Mouse (Mus musculus) kidney, adult 18-20 months (tissue): ENCODE results near the gene Xbp1.
A peak's percentile ranks its signal among the peaks of the same experiment; 100 is the strongest.
"Not testable (repeated sequence)": the region's sequence is repeated elsewhere in the genome, so short reads cannot be mapped to it uniquely, and the experiment has no call there.

Experiments
- DNase-seq: peaks from one replicate; pipeline ENCODE4 v3.0.0; 2021

Gene Xbp1

DNA sequence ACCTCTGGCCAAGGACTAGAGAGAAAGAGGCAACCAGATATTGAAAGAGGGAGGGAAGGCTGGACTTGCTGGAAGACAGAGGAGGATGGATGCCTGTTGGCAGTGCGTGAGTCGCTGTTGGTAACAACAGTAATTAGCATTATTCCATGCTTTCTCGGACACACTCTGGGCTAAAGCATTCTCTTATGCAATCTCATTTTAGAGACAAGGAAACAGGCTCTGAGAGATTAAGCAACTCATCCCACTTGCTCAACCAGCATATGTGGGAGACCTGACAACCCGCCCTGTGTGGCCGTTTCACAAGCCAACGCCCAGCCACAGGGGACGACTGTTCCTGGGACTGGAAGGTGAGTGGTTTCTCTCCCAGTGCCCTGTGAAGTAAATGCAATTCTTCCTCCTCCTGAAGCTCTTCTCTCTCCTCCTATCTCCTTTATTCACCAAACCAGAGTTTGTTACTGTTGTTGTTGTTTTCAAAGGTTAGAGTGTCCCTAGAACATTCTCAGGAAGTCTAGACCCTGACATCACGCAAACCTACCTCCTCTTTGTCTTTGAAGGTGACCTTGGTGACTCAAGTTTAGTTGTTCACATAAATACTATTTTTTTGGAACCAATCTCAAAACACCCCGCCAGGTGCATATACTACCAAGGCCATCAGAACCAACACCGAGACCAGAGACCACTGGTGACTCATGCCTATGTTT, 18.0 kb upstream of the Xbp1 start:
- DNase-seq = no peak

DNA sequence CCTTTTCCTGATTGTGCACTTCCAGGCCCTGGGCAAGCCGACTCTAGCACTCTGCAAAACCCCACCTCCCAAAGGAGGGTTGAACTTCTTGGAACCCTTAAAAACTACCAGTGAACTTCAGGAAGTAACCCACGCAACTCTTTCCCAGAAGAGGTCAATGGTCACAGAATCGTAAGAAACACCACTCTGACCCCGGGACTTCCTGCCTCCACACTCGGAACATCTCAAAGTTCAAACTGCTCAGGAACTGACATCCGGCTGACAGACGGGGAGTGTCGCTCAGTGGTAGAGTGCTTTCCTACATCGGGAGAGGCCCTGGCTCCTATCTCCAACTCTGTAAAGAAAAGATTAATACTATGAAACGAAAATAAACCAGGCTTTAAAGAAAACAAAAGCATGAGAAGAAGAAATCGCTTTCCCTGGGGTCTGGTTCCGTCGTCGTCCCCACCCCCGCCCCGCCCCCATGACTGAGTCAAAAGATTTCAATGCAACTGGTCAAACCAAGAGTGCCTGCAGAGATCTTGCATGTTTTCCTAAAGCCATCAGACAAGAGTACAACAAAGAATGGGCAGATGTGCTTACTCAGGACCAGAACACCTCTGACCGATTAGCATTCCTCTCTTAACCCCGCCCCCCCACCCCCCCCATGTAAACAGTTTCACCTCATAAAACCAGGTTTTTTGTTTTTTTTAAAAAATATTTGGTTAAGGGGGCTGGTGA, 14.4 kb upstream of the Xbp1 start:
- DNase-seq = peak; percentile 66

DNA sequence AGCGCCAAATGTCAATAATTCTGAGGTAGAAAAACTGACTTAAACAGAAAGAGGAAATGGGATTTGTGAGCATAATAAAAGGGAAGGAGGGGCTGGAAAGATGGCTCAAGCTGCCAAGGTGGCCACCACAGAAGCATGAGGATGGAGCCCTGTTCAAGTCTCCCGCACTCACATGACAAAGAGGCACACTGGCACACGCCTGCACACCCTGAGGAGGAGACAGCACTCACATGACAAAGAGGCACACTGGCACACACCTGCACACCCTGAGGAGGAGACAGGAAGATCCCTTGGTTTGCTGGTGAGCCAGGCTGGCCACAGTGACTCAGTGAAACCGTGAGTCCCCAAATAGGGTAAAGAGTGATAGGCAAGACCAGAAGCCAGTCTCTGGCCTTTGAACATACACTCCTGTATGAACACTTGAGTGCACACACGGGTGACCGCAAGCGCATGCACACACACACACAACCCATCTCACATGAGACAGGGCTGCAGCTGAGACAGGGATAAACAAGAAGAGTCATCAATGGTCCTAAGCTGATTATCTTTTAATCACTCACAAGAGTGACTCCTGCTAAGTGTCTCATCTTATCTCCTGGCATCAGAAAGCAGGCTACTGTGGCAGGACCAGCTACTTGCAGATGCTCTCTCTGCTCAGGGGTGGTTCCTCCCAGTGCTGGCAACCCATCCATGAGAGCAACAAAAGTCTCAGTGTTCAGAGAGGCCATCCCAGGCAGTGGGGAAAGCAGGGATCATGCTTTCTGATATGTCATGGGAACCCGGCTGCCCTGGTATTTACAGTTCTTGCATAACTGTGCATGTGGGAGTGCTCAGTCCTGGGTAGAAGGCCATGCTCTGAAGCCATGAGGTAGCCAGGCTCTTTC, 11.0 kb upstream of the Xbp1 start:
- DNase-seq = no peak

DNA sequence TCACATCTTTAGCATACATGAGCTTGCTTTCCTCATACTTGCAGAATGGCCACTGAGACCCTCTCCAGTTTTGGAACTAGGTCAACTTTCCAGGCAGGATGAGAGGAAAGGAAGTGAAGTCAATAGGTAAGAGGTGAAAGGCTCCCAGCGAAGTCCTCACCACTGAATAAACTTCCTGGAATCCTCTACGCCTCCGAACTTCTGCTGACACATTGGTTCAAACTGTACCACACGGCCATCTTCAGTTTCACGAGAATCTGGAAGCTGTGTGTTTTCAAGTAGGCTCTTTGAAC, 10.4 kb upstream of the Xbp1 start:
- DNase-seq = no peak

DNA sequence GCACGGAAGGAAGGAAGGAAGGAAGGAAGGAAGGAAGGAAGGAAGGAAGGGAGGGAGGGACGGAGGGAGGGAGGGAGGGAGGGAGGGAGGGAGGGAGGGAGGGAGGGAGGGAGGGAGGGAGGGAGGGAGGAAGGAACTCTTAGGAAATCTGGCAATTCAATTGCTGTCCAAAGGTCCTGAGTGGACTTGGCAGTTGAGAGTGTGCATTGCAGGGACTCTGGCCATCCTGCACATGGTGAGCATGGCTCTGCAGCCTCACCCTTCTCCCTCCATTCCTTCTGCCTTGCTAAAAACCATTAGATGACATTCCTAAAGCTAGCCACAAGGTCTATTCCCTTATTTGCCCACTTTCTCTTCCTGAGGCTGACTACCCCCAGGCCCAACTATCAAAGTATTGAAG, 9.8 kb upstream of the Xbp1 start:
- DNase-seq = not testable (repeated sequence)

DNA sequence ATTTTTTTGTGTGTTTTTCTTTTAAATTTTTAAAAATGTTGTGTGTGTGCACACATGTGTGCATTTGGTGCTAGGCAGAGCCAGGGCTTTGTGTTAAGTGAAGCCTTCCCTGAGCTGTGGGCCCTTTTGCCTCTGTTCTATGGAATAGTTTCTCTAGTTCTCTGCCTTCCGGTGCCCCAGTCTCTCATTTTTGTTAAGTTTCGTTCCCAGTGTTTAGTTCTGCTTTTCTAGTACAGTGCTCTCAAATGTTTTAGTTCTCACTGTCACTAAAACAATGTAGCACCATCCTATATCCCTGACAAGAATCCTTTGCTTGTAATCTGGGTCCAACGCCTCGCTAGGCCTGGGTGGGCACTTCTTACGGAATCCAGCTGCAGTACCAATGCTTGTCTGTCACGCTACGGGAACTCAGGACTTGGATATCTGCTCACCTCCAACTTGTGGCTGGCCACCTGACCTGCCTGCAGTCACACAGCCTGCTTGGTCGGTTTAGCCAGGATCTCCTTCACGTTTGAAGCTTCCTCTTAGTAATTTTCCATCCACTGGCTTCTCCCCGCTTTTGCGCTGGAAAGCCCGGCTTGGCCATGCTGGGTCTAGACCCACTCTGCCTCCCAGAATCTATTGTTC, 8.2 kb upstream of the Xbp1 start:
- no peak for DNase-seq

DNA sequence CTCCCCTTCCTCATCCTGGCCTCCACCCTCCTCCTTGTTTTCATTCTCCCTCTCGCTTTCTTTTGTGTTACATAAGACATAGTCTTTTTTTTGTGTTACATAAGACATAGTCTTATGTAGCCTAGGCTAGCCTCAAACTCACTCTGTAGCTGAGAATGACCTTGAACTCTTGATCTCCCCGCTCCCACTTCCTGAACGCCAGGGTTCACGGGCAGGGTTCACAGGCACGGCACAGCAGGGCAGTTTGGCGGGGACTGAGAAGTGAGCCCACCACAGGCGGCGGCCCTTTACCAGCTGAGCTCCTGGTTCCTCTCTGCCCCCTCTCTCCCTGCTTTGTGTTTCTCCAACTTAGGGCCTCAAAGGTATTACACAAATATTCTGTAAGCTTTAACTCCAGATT, 7.5 kb upstream of the Xbp1 start:
- no peak for DNase-seq

DNA sequence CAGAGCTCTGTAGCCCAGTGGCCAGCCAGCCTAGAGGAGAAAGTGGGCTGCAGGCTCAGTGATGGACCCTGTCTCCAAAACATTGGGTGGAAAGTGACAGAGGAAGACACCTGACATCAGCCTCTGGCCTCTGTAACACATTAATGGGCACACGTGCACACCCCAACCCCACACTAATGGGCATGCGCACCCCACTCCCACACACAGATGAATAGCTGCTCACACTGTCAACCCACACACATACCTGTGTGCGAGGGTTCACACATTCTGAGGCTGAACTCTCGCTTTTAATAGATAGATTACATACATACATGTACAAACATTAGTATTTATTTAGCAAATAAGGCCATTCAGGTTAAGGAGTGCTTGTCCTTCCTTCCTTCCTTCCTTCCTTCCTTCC, 6.4 kb upstream of the Xbp1 start:
- DNase-seq = no peak

DNA sequence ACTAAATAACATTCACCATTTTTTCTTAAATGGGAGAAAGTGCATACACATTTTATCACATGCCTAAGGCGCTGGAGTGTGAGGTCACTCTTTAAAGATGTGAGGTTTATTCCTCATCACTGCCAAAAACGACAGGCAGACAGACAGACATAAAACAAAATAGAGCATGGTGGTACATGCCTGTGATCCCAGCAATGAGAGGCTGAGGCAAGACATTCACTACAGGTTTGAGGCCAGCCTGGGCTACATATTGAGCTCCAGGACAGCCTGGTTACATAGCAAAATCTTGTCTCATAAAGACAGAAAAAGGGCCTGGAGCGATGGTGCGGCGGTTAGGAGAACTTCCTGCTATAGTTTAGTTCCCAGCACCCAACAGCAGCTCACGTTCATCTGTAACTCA, 5.3 kb upstream of the Xbp1 start:
- no peak for DNase-seq

DNA sequence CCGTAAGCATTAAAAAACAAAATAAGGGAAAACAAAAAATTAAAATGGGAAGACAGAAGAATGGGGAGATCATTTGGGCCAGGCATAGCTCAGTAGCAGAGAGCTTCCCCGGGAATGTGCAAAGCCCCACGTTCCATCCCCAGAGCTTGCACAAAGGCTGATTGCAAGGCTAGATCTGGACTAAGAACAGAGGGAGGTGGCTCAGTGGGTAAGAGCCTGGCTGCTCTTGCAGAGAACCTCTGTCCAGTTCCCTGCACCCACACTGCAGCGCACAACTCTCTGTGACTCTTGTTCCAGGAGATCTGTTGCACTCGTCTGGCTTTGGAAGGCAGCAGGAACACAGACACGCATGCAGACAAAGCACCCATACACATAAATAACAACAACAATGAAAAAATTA, 4.8 kb upstream of the Xbp1 start:
- no peak for DNase-seq

DNA sequence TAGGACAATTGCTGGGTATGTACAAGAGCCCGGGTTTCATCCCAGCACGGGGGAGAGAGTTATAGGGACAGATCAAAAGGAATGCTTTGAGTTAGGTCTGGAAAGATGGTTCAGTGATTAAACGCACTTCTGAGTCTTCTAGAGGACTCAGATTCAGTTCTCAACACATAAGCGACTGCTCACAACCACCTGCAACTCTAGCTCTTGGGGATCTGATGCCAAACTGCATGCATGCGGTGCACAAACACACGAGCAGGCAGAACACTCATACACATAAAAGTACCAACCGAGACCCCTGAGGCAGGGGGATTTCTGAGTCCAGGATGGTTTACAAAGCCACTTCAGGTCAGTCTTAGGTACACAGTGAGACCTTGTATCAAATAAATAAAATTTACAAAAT, 4.3 kb upstream of the Xbp1 start:
- DNase-seq = no peak

DNA sequence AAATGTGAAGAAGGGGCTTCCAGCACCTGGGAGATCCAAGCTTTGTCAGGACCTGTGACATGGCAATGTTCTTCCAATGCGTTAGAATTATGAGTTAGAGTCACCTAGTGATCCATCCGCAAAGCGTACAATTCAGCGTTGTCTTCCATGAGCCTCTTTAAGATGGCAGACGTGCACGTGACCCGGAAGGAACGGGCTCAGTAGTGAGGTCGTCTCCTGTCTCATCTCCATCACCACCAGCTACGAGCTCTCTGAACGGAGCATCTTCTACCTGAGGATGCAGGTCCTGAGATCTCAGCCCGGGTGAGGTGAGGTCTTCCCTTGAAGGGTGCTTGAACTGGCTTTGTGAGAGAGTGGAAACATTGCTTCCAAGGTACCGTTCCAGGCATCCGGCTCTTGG, 3.8 kb upstream of the Xbp1 start:
- DNase-seq = no peak

DNA sequence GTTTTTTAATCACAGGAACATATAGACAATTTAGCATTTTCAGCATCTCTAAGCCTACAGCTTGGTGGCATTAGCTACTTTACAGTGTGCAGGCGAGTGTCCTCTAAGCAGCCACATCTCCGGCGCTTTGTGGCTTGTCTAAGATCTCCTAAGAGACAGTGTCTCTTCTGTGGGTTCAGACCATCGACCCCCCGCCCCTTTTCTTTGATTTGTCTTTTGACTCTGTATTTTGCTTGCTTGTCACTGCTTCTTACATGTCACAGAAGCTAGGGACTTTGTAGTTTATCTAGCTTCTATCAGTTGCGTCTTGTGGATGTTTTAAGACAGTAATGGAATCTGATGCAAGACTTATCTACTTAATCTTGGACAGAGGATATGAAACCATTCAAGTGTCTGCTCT, 3.1 kb upstream of the Xbp1 start:
- DNase-seq = no peak

DNA sequence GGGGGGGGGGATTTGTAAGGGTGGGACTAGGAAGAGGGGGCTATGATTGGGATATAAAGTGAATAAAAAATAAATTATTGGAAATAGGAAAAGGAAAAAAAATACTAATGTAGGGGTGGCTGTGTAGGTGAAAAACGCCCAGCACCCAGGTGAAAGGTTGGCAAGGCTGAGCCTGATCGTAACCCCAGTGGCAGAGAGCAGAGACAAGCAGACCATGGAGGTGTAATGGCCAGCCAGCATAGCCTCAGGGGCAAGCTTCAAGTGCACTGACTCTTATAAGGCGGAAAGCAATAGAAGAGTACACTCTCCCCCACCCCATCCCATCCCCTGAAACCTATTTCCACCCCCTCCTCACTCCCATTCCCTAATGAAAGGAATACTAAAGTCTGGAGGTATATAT, 778 bp upstream of the Xbp1 start:
- DNase-seq = no peak

DNA sequence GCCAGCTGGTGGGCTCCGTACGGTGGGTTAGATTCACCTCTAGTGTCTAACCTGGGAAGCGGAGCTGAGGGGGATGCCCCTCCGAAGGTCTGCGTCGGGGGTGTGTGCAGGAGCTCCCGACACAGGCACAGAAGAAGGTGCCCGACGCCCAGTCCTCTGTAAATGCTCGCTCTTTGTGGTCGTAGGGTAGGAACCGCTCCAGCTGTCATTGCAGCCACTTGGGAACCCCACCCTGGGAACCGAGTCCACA, 732 bp downstream of the Xbp1 start:
- DNase-seq = no peak

DNA sequence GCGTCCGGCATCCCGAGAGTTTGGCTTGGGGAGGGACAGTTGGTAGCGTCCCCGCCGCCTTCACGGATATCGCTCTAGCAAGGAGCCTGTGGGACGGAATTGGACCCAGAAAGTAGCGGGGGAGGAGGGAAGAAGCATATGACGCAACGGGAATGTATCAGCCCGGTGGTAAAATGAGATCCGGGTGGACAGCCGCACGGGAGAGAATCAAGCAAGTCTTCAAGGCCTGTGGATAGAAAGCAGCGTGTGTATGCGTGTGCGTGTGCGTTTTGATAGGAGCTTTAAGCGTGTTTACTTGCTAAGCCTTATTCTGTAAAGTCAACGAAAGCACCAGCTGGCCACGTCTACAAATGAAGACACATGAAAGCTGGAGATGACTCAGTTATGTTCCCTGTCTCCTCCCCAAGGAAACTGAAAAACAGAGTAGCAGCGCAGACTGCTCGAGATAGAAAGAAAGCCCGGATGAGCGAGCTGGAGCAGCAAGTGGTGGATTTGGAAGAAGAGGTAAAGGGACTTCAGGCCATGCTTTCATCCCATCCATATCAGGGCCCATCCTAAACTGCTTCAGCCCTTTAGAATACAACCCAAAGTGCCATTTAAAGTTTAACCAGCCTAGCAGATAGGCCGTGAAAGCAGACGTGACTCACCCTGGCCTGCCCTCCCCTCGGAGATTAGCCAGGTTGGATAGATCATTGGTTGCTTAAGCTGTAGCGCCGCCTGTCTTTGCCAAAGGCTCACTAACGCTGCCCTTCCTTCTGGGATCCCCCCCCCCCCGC, 1.2 kb downstream of the Xbp1 start:
- peak; percentile 79 for DNase-seq

DNA sequence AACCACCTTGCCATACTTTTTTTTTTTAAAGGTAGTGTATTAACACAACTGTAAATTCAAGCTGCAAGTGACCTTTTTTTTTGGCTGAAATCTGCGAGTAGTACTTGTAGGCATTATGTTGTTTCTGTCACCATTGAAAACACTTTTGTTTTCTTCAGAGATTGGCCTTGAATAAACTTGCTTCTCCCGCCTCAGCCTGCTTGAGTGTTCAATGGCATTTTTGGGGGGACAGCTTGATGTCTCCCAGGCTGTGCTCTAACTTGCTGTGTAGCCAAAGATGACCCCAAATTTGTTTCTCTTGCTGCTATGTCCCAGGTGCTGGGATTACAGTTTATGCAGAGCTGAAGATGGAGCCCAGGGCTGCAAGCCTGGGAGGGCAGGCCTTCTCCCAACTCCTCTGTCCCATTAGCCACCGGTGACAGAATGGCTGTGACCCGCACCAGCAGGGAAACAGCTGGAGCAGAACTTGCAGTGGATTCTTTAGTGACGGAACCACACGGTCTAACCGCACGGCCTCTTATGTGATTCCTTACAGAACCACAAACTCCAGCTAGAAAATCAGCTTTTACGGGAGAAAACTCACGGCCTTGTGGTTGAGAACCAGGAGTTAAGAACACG, 2.4 kb downstream of the Xbp1 start:
- DNase-seq = no peak

DNA sequence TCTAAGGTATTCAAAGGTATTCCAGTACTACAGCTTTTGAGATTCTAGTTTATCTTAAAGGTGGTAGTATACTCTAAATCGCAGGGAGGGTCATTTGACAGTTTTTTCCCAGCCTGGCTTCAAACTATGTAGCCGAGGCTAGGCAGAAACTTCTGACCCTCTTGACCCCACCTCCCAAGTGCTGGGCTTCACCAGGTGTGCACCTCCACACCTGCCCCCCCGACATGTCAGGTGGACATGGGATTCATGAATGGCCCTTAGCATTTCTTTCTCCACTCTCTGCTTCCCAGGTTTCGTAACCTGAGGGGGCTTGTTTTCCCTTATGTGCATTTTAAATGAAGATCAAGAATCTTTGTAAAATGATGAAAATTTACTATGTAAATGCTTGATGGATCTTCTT, 5.0 kb downstream of the Xbp1 start:
- DNase-seq = no peak

DNA sequence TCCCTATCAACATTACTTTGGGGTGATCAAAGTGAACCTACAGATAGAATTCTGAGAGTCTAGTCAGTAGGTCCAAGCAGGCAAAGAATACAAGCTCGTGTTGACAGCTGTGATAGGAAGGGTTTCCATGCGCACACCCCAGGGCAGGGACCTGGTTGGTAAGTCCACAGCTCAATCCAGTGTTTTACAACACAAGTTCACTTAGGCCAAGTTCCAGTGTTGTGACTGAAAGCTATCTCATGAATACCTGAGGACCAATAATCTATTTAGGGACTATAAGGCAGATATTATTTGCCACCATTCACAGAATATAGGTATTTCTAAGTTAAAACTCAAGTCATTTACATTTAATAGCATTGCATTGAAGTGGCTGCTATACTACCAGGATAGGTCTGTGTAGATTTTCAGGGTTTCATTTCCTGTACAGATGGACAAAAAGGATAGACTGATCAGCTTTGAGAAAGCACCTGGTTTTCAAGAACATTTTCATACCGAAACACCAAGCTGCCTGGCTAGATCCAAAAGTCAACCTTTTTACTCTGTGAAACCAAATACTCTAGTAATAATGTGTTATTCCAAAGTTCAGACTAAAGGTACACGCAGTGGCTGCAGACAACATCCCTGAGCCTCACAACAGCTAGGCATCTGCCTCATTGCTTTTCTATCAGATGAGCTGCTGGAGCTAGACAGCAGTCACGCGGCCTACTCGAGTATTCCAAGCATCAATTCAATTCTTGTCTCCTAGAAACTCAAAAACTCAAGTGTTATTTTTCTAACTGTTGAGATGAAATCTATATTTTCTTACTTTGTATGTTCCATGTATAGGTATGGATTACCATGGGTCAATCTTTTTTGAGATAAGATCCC, 6.3 kb downstream of the Xbp1 start:
- no peak for DNase-seq

DNA sequence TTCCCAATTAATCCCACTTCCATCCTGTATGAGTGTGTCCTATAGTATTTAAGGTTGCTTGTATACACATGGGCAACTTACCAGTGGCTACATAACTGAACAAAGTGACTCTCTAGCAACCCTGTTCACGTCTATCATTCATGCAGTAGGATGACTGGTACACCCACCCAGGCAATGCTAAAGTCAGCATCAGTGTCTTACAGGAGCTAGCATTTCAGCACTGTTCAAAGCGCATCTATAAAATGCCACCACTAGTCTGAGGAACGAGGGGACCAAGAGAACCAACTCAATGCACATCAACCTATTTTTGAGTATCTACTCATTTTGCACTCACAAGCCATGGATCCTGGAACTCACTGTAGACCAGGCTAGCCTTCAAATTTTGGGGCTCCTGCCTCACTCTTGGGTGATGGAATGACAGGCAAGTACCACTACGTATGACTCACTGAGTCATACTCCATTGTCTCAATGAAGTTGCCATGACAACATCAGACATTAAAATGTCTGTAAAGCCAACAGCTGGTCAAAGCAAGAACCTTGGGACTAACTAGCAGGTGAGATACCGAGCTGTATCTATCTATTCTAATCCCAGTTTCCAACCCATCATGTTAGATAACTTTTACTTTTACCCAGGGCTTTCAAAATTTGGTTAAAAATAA, 7.5 kb downstream of the Xbp1 start:
- DNase-seq = no peak

DNA sequence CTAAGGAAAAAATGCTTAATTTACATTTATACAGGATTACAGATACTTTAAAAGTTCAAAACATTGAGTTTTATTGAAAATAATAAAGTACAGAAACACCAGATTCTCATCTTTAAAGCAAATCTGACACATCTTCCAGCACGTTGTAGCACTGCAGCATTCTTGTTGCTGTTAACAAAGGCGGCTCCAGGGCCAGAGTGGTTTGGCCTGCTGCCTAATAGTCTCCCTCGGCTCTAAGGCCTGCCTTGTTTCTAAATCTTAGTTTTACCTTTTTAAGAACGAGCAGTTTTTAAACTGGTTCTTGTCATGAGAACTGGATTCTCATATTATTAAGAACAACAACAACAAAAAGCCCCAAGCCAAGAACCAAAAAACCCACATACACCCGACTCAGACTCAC, 8.4 kb downstream of the Xbp1 start:
- peak; percentile 27 for DNase-seq
